Mouse (Mus musculus) bone marrow, adult 2 months (tissue): ENCODE data around the gene Zfp946.

ENCODE experiments used
- CTCF ChIP-seq: fragments of 200-500 bp; IDR thresholded peaks from 2 replicates; pipeline ENCODE4 v1.5.1; 2011; ENCODE audit warnings: low read length, control low read depth; ENCODE audit not compliant: control insufficient read depth, insufficient read depth
- POLR2A ChIP-seq: fragments of 200-500 bp; IDR thresholded peaks from 2 replicates; pipeline ENCODE4 v1.6.1; 2011; ENCODE audit warnings: low read depth, mild to moderate bottlenecking, control low read depth, low read length, borderline replicate concordance; ENCODE audit not compliant: control insufficient read depth

DNA sequence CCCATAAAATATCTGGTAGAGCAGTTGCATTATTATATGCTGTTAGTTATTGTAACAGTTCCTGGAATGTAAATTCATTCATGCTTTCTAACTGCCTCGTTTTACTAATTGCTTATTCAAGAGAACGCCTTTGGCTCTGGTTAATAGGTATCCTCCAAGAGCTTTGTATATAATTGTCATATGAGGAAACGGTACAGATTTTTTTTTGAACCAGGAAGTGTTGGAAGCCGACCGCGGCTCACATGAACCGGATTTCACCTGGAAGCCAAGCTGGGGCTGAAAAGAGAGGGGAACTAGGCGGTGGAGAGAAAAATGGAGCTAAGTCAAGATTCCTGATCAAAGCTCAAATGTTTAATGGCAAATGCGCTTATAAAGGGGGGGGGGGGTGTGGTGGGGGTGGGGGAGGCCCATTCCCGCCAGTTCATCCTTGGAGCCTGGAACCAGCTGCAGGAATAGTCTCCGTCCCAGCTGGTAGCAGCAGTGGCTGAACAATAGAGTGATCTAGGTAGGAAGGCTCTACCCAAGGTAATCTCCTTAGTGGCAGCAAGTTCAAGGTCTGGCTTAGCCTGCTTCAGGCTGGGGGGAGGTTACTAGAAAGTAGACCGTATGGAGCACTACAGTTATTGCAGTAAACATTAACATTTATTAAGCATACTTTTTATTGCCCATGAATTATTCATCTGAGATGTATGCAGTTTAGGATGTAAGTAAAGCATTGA is 773 bp downstream of the Zfp946 start:
- TF ChIP-seq CTCF (no peak), POLR2A (no peak)
